Mouse (Mus musculus) c-Kit-negative CD71-positive TER-119-positive erythroid progenitor cells, embryonic 14.5 days (primary cell): Measurements from ENCODE around the gene 1810009A15Rik.

ENCODE experiments used
- DNase-seq: peaks from one replicate; pipeline ENCODE4 v3.0.0-alpha.2; 2013; ENCODE audit warnings: low read depth, low spot score

1810009A15Rik gene

GRCm38 (mm10) chr19:8920073-8920736, 31.6 kb downstream of the 1810009A15Rik start, which contains the start of gene B3gat3:
TSS of gene B3gat3 (plus strand) at chr19:8920374.
- peak; percentile 86 for DNase-seq

- DNase-seq: peak; percentile 73
These were observed 32.2 kb downstream of the 1810009A15Rik start for GRCm38 (mm10) chr19:8920836-8921291.

DNA sequence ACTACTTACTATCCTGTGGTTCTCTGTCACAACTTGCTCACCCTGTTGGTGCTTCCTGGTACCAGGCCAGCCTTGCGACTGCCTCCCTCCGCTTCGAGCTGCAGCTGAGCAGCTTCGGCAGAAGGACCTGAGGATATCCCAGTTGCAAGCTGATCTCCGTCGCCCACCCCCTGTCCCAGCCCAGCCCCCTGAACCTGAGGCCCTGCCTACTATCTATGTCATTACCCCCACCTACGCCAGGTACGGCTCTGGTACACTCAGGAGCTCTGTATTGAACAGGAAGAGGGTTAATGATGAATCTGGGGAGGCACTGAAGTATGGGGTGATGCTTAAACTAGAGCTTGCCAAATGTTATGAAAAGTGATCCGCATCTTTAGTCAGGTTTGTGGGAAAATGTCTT, 33.1 kb downstream of the 1810009A15Rik start:
- no peak for DNase-seq

DNA sequence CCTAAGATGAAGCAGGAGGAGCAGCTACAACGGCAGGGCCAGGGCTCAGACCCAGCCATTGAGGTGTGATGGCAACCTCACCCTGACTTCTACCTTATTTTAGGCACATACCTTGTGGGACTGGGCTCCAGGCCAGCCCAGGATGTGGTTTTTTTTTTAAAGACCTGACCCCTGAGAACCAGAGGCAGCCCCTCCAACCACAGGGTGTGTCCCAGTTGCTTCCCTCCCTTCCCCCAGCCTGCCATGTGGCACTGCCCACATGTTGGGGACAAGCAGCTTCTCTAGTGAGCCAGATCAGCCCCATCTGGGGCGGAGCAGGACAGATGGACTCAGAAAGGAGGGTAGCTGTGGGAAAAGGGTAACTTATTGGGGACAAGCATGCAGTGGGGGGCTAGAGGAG, 38.1 kb downstream of the 1810009A15Rik start:
- no peak for DNase-seq

GRCm38 (mm10) chr19:8927891-8928525, 39.4 kb downstream of the 1810009A15Rik start:
- no peak for DNase-seq

DNA sequence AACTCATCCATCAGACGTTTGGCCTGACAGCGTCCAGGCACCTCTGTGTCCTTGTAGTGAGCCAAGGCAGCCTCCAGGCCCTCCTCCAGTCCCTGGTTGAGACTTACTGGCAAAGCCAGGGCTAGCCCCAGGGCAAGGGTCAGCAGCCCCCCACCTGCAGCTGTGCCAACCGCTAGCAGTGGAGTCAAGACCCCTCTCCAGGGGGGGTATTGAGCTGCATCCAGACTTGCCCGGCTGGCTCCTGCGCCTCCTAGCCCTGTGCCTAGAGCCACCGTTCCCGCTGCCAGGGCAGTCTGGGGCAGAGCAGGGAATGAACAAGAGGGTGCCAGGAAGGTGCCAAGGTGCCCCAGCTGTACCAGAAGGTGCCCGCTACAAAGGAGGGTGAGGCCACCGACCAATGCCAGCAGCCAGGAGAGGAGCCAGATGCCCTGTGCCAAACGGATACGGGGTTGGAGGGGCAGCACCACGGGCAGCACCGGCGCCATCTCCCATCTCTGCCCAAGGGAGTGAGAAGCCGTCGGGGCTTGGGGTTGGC, 40.1 kb downstream of the 1810009A15Rik start:
- DNase-seq: no peak

DNA sequence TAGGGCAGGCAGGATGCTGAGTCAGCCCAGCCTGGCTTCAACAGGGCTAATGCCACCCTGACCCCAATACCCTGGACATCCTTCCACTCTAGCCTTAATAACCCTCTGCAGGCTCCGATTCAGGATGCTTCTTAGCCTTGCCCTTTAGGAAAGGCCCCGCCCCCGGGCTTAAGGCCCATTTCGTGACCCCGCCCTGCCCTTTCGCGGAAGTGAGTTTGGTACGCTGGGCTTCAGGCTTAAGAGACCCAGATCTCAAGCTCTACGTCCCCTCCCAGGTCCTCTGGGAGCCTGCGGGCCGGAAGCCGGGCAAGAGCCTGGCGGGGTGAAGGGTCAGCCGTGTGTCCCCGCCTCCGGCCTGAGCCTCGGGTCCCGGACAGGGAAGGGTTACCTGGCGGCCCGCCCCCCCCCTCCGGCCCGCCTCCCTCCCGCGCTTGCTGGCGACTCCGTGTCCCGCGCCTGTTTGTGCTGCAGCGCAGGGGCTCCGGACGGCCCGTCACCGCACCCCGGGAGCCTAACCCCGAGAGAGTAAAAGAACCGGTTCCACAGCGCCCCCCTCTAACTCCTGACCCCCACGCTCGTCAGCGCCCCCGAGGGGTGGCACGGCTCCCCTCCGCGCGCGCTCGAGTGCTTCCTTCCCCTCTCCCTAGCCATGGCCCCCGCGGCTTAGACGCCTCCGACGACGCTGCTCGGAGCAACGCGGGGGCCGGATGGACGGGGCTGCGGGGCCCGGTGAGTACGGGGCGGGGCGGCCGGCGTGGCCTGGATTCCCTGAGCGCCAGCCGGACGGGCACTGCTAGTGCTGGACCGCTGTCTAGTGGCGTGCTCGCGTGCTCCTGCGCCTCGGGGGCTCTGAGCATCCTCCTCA, 40.8 kb downstream of the 1810009A15Rik start, which contains the start of the genes Rom1 and Eml3:
TSS of gene Rom1 (minus strand) at position 133 of the 865 bp plus-strand sequence.
TSS of gene Eml3 (plus strand) at position 329 of the 865 bp plus-strand sequence.
- peak; percentile 71 for DNase-seq

GRCm38 (mm10) chr19:8930117-8930516, 41.5 kb downstream of the 1810009A15Rik start:
- no peak for DNase-seq

DNA sequence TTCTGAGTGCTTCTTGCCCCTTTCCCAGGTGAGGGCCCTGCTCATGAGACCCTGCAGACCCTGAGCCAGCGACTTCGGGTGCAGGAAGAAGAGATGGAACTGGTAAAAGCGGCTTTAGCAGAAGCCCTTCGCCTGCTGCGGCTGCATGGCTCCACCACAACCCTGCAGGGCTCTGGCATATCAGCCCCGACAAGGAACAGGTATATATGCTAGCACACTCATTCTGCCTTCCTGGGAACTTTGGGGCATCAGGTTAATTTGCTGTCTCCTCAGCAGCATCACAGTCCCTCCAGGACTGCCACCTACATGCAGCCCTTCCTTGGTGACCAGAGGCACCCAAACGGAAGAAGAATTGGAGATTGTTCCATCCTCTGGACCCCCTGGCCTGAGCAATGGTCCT, 42.1 kb downstream of the 1810009A15Rik start:
- DNase-seq: no peak

GRCm38 (mm10) chr19:8936736-8937135, 48.1 kb downstream of the 1810009A15Rik start:
- no peak for DNase-seq
